Mouse (Mus musculus) limb, embryonic 14.5 days (tissue): ENCODE results near the gene Sptssa. TPM values are rescaled to one million over a fixed set of nuclear protein-coding genes. Genes with fewer than 3 reads are reported as not detected.

Source experiments
- ATAC-seq: fragments of 200-750 bp; cut with Nextera tagmentation; 2 replicates; pipeline ENCODE4 v1.8.0; 2017; ENCODE audit warnings: low read depth, moderate number of reproducible peaks, moderate TSS enrichment; ENCODE audit not compliant: low FRiP score
- DNase-seq: peaks from one replicate; pipeline ENCODE4 v3.0.0-alpha.2; 2015; ENCODE audit warnings: low spot score
- H3K27ac ChIP-seq: fragments of 300-500 bp; sonication (generic); replicated peaks from 2 replicates; pipeline ENCODE4 v1.5.1; 2014; ENCODE audit warnings: low read depth, mild to moderate bottlenecking, low read length, moderate library complexity, mixed read lengths
- H3K27me3 ChIP-seq: fragments of 300-500 bp; sonication (generic); 2 replicates; pipeline ENCODE4 v1.6.1; 2014; ENCODE audit warnings: low read length, mixed read lengths; ENCODE audit not compliant: control insufficient read depth, insufficient read depth
- H3K36me3 ChIP-seq: fragments of 300-500 bp; sonication (generic); 2 replicates; pipeline ENCODE4 v1.6.1; 2014; ENCODE audit warnings: mild to moderate bottlenecking, low read length, moderate library complexity, mixed read lengths; ENCODE audit not compliant: control insufficient read depth, insufficient read depth
- H3K4me1 ChIP-seq: fragments of 300-500 bp; sonication (generic); 2 replicates; pipeline ENCODE4 v1.6.1; 2014; ENCODE audit warnings: antibody characterized with exemption, low read length, mixed read lengths; ENCODE audit not compliant: control insufficient read depth, insufficient read depth
- H3K4me2 ChIP-seq: fragments of 300-500 bp; sonication (generic); replicated peaks from 2 replicates; pipeline ENCODE4 v1.6.1; 2014; ENCODE audit warnings: low read depth, mild to moderate bottlenecking, low read length, moderate library complexity; ENCODE audit not compliant: severe bottlenecking
- H3K4me3 ChIP-seq: fragments of 300-500 bp; sonication (generic); replicated peaks from 2 replicates; pipeline ENCODE4 v1.5.1; 2014; ENCODE audit warnings: low read length
- H3K9ac ChIP-seq: fragments of 300-500 bp; sonication (generic); 2 replicates; pipeline ENCODE4 v1.6.1; 2014; ENCODE audit warnings: mild to moderate bottlenecking, low read depth, low read length, moderate library complexity; ENCODE audit not compliant: severe bottlenecking
- H3K9me3 ChIP-seq: fragments of 300-500 bp; sonication (generic); 2 replicates; pipeline ENCODE4 v1.6.1; 2016; ENCODE audit warnings: low read length; ENCODE audit not compliant: control insufficient read depth
- POLR2A ChIP-seq: fragments of 200-500 bp; IDR thresholded peaks from 2 replicates; pipeline ENCODE4 v1.8.0; 2012; ENCODE audit warnings: inconsistent platforms, mild to moderate bottlenecking, moderate library complexity, borderline replicate concordance; ENCODE audit not compliant: insufficient read depth, insufficient read length; ENCODE audit errors: extremely low read depth
- WGBS: fragments of 180-500 bp; shearing (Covaris S2); extraction: QIAGEN DNeasy Blood & Tissue Kit; methylation state at CpG from one replicate; pipeline ENCODE4 v1.1.7; 2014; 5-methylcytosine and 5-hydroxymethylcytosine counted together
- polyA plus RNA-seq, 2 experiments: library from polyadenylated mRNA; depleted of rRNA in 1 of 2; stranded (reverse) in 1 of 2; unstranded in 1 of 2; fragments of >200 nt; fragmentation: Nextera tagmentation in 1 of 2; extraction: Ambion mirVana in 1 of 2; gene quantifications; 2 replicates each; pipeline versions ENCODE4 v1.2.1 to v1.2.3; 2012 to 2014

Sptssa gene
- polyA plus RNA-seq, 2 experiments: 132 to 227 TPM

DNA sequence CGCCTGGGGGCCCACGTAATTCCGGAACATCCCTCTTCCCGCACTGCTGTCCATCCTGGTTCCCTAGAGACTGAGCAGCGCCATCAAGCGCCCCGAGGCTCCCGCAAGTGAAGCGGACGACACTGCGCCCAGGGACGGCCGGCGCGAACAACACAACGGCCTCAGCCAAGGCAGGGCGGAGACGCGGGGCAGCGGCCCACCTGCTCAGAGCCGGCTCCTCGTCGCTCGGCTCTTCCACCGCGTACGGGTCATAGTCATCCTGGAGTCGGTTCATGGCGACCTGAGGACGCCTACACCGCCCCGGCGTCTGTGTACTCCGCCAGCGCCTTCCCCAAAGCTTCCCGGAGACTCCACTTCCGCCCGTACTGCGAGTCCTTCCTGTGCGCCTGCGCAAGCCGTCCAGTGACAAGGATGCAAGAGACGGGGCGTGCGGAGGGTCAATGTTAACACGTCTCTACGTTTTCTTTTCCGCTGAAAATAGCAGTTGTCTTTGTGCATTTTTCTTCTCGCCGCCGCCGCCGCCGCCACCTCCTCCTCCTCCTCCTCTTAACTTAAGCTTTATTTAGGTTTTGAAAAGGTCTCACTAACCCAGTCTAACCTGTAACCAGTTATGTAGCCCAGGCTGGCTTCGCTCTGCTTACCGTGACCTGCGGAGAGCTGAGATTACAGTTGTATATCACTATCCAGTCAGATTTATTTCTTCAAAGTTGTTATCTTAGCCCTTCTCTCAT, 39.3 kb upstream of the Sptssa start, which contains the start of gene Eapp:
Gene Eapp (minus strand): TSS at position 387 of the 731 bp plus-strand sequence.
- peak; percentile 83 for ATAC-seq
- WGBS: 2% methylated on average over 57 of the region's 57 CpGs
- peak within 1 kb of the TSS; percentile 91 for H3K4me3 ChIP-seq
- peak within 1 kb of the TSS; percentile 70 for H3K4me2 ChIP-seq
- peaks cover 4% of the 10 kb centered on the region; the same call in 1 of the 2 replicates for H3K4me1 ChIP-seq
- no peaks in the 10 kb centered on the region for H3K27me3 ChIP-seq
- peak within 1 kb of the TSS; percentile 90 for H3K27ac ChIP-seq
- peak; percentile 71; the same call in 1 of the 2 replicates for TF ChIP-seq POLR2A
- peak within 1 kb of the TSS; percentile 85 for H3K9ac ChIP-seq
- DNase-seq: peak; percentile 96
- H3K36me3 ChIP-seq: peaks cover 16% of the 10 kb centered on the region
- no peaks in the 10 kb centered on the region for H3K9me3 ChIP-seq

DNA sequence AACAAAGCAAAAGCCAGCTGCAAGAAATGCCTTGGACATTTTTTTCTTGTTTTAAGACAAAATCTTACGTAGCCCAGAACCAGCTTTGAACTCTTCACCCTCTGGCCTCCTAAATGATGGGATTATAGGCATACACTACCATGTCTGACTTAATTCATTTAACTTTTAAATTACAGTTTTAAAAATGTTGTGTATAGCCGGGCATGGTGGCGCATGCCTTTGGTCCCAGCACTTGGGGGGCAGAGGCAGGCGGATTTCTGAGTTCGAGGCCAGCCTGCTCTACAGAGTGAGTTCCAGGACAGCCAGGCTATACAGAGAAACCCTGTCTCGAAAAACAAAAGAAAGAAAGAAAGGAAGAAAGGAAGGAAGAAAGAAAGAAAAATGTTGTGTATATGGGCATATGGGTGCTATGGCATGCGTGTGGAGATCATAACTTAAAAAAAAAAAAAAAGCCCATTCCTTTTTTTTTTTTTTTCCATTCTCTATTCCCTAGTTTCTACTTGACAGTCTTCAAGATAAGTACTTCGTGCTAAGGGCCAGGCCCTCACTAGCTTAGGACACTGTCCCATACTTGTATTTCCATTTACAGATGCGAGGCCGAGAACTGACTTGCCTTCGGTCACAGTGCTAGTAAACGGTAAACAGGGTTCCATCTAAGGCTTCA, 38.6 kb upstream of the Sptssa start:
- H3K4me2 ChIP-seq: peak overlapping the region; percentile 70
- peak overlapping the region; percentile 90 for H3K27ac ChIP-seq
- TF ChIP-seq POLR2A: no peak
- DNase-seq (no peak), ATAC-seq (no peak)
- H3K4me1 ChIP-seq: peaks cover 4% of the 10 kb centered on the region; the same call in 1 of the 2 replicates
- H3K4me3 ChIP-seq: peak overlapping the region; percentile 91
- 38% methylated on average over 12 of the region's 12 CpGs for WGBS
- H3K27me3 ChIP-seq: no peaks in the 10 kb centered on the region
- H3K9ac ChIP-seq: peak overlapping the region; percentile 85
- H3K36me3 ChIP-seq: peaks cover 23% of the 10 kb centered on the region
- H3K9me3 ChIP-seq: no peaks in the 10 kb centered on the region

DNA sequence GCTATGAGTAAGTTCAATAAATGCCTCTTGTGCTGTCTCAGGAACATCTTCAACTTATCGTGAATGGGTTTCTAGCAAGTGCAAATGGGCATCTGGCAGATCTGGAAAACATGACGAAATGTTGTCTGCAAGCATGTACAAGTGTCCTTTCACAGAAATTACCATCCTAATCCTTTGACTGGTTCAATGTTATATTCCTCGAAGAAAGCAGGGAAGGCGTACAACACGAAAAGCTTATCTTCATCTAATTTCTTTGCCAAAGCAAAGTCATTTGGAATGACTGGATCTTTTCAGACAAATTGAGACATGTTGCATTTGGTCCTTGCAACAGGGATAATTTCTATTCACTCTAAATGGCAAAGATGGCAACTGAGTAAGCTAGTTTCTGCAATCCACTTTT, 32.7 kb upstream of the Sptssa start:
- Histone ChIP-seq H3K27ac (no peak overlapping the region), H3K4me3 (no peak overlapping the region), H3K4me1 (no peaks in the 10 kb centered on the region), H3K9ac (no peak overlapping the region), H3K36me3 (peaks cover 67% of the 10 kb centered on the region), H3K4me2 (no peak overlapping the region), H3K9me3 (no peaks in the 10 kb centered on the region), H3K27me3 (no peaks in the 10 kb centered on the region)
- 95% methylated on average over 5 of the region's 5 CpGs for WGBS
- DNase-seq: no peak
- ATAC-seq: no peak
- TF ChIP-seq POLR2A: no peak

DNA sequence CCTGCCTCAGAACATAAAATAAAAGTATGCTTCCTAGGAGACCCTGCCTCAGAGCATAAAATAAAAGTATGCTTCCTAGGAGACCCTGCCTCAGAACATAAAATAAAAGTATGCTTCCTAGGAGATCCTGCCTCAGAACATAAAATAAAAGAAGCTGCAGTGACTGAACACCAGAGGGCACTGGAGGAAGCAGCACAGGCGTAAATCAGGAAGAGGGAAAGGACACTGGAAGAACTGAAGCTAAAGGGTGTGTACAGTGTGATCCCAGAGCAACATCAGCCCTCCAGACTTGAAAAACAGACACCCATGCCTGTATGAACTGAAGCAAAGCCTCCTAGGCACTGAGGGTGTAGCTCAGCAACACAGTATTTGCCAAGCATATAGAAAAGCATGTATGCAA, 26.8 kb upstream of the Sptssa start:
- no peak for TF ChIP-seq POLR2A
- Histone ChIP-seq H3K27me3 (no peaks in the 10 kb centered on the region), H3K9ac (no peak overlapping the region), H3K4me3 (no peak overlapping the region), H3K27ac (no peak overlapping the region), H3K4me1 (no peaks in the 10 kb centered on the region), H3K4me2 (no peak overlapping the region), H3K36me3 (peaks cover 42% of the 10 kb centered on the region), H3K9me3 (no peaks in the 10 kb centered on the region)
- 37% methylated on average over 1 of the region's 1 CpGs for WGBS
- no peak for ATAC-seq
- DNase-seq: no peak

DNA sequence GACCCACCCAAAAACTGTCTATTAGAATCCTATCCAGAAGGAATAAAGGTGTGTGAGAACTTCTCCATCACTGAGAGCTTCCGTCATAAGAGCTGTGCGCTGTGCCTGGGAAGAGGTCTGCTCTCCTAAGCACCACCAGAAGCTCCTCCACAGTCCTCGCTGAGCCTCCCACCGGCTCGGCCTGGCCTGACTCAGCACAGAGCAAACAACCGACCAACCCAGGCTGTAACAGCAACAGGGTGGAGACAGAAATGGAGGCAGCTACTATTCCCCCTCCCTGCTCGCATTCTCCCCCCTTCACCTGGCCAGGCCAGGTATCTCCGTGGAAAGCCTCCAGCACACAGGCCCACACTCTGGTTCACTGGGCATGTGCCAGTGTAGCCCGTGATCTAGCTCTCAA, 20.3 kb upstream of the Sptssa start:
- Histone ChIP-seq H3K4me2 (no peak overlapping the region), H3K9ac (no peak overlapping the region), H3K27ac (no peak overlapping the region), H3K4me1 (no peaks in the 10 kb centered on the region), H3K27me3 (no peaks in the 10 kb centered on the region), H3K4me3 (no peak overlapping the region), H3K36me3 (peaks cover 58% of the 10 kb centered on the region), H3K9me3 (no peaks in the 10 kb centered on the region)
- ATAC-seq (no peak), DNase-seq (no peak)
- WGBS: 95% methylated on average over 9 of the region's 9 CpGs
- TF ChIP-seq POLR2A: no peak
